Mouse (Mus musculus): ENCODE results near the gene Lrmp. TPM values are rescaled to one million over a fixed set of nuclear protein-coding genes. Genes with fewer than 3 reads are reported as not detected.

Gene Lrmp
- total and polyA plus RNA-seq, 3 experiments = 64.3 to 70.1 TPM; not detected in 1

DNA sequence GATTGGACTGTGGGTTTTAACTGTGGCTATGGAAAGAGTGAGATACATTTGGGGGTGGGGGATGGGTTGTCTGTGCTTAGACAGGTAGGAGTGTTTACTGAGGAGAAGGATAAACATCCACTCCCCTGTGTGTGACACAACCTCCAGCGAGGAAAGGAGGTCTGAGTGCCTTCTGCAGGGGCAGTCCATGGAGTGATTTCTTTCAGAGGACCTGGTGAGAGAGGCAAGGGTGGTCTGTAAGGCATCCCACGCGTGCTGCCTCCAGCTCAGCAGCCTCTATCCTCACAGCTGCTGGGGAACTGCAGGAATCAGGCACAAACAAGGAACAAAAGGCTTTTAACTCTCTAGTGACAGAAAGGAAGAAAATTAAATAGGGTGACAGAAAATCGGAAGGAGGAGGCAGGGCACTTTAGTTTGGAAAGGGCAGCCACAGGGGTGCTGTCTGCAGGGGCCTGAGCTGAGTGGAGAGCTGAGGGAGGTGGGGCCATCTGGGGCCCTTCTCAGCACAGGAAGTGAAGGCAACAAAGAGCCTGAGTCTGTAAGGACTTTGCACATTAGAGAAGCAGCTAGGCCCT, 732 bp downstream of the Lrmp start:
- peak overlapping the region; percentile 64; the same call in 1 of the 2 replicates for H3K27ac ChIP-seq (ENCODE audit: control insufficient read depth, low read depth, low read length)
- H3K9me3 ChIP-seq (replicated peaks; ENCODE audit: insufficient read depth, low read length) = no peaks in the 10 kb centered on the region
- no peak for TF ChIP-seq TBP (IDR thresholded peaks at IDR 0.05; ENCODE audit: low read depth, low read length)
- no peak for TF ChIP-seq CTCF (IDR thresholded peaks at IDR 0.05 in 2 of 3, conservative IDR thresholded peaks at IDR 0.05 in 1 of 3; ENCODE audit: control insufficient read depth in 1 of 3, insufficient read depth in 1 of 3, low read depth in 2 of 3, low read length in 3 of 3, poor library complexity in 1 of 3, severe bottlenecking in 1 of 3)
- TF ChIP-seq EP300 (IDR thresholded peaks at IDR 0.05; ENCODE audit: low read depth in 1 of 2, low read length in 2 of 2) = no peak
- no peak for TF ChIP-seq MXI1 (IDR thresholded peaks at IDR 0.05; ENCODE audit: low read depth, low read length)
- TF ChIP-seq POLR2AphosphoS5 (IDR thresholded peaks at IDR 0.05; ENCODE audit: borderline replicate concordance, low read depth, low read length) = no peak
- TF ChIP-seq TCF12 (IDR thresholded peaks at IDR 0.05; ENCODE audit: low read depth, low read length) = no peak
- TF ChIP-seq POLR2A (IDR thresholded peaks at IDR 0.05; ENCODE audit: control insufficient read depth in 1 of 2, insufficient read depth in 1 of 2, low read depth in 1 of 2, low read length in 2 of 2, poor library complexity in 1 of 2) = no peak
- no peak for TF ChIP-seq NELFE (IDR thresholded peaks at IDR 0.05; ENCODE audit: low read depth, low read length)
- TF ChIP-seq CHD2 (IDR thresholded peaks at IDR 0.05; ENCODE audit: low read length) = no peak
- no peak for TF ChIP-seq MYB (IDR thresholded peaks at IDR 0.05; ENCODE audit: low read depth, low read length)
- DNase-seq (ENCODE audit: low read depth, low spot score) = no peak
- peaks cover 0 to 10% of the 10 kb centered on the region in 2 experiments; a peak in 2 of 4 replicates for H3K36me3 ChIP-seq (ENCODE audit: control insufficient read depth in 1 of 2, insufficient read depth in 2 of 2, low read length in 2 of 2)
- no peak overlapping the region for H3K4me3 ChIP-seq (ENCODE audit: control insufficient read depth in 1 of 2, insufficient read depth in 1 of 2, low read depth in 2 of 2, low read length in 2 of 2)
- H3K9ac ChIP-seq (ENCODE audit: control insufficient read depth, low read depth, low read length, poor library complexity, severe bottlenecking) = no peak overlapping the region
- no peaks in the 10 kb centered on the region for H3K27me3 ChIP-seq (ENCODE audit: control insufficient read depth in 1 of 2, insufficient read depth in 2 of 2, low read length in 2 of 2)
- H3K79me2 ChIP-seq (ENCODE audit: control insufficient read depth, insufficient read depth, low read length, poor library complexity) = no peaks in the 10 kb centered on the region; the same call in 1 of the 2 replicates
- peaks cover 0 to 12% of the 10 kb centered on the region in 2 experiments; a peak in 2 of 4 replicates for H3K4me1 ChIP-seq (ENCODE audit: control insufficient read depth in 1 of 2, insufficient read depth in 2 of 2, low read length in 2 of 2)

DNA sequence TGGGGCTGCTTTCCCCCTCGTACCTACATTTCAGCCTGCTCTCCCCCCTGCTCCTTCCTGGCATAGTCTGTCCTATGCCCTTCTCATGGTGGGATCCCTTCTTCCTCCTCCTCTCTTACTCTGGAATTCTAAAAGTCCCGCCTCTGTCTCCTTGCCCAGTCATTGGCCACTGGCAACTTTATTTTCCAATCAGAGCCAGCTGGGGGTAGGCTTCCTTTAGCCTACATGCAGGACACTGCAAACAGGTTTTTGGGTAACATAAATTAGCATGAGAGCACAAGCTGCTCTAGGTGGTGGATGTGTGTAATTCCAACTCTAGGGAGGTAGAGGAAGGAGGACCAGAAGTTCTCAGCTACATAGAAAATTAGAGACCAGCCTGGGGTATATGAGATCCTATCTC, 4.6 kb downstream of the Lrmp start:
- Histone ChIP-seq H3K4me1 (ENCODE audit: control insufficient read depth in 1 of 2, insufficient read depth in 2 of 2, low read length in 2 of 2) (peaks cover 5 to 24% of the 10 kb centered on the region in 2 experiments), H3K27me3 (ENCODE audit: control insufficient read depth in 1 of 2, insufficient read depth in 2 of 2, low read length in 2 of 2) (no peaks in the 10 kb centered on the region), H3K4me3 (ENCODE audit: control insufficient read depth in 1 of 2, insufficient read depth in 1 of 2, low read depth in 2 of 2, low read length in 2 of 2) (no peak overlapping the region), H3K9ac (ENCODE audit: control insufficient read depth, low read depth, low read length, poor library complexity, severe bottlenecking) (no peak overlapping the region), H3K9me3 (replicated peaks; ENCODE audit: insufficient read depth, low read length) (no peaks in the 10 kb centered on the region), H3K27ac (ENCODE audit: control insufficient read depth, low read depth, low read length) (no peak overlapping the region; the same call in 1 of the 2 replicates), H3K79me2 (ENCODE audit: control insufficient read depth, insufficient read depth, low read length, poor library complexity) (peaks cover 18% of the 10 kb centered on the region), H3K36me3 (ENCODE audit: control insufficient read depth in 1 of 2, insufficient read depth in 2 of 2, low read length in 2 of 2) (peaks cover 0 to 29% of the 10 kb centered on the region in 2 experiments; a peak in 2 of 4 replicates)
- no peak for DNase-seq (ENCODE audit: low read depth, low spot score)
- no peak for TF ChIP-seq SMC3 (IDR thresholded peaks at IDR 0.05; ENCODE audit: low read depth, low read length)
- TF ChIP-seq POLR2A (IDR thresholded peaks at IDR 0.05; ENCODE audit: control insufficient read depth in 1 of 2, insufficient read depth in 1 of 2, low read depth in 1 of 2, low read length in 2 of 2, poor library complexity in 1 of 2) = no peak
- no peak for TF ChIP-seq EP300 (IDR thresholded peaks at IDR 0.05; ENCODE audit: low read depth in 1 of 2, low read length in 2 of 2)
- no peak for TF ChIP-seq MYB (IDR thresholded peaks at IDR 0.05; ENCODE audit: low read depth, low read length)
- no peak for TF ChIP-seq ZC3H11A (IDR thresholded peaks at IDR 0.05; ENCODE audit: low read depth, low read length)
- TF ChIP-seq ZNF384 (IDR thresholded peaks at IDR 0.05; ENCODE audit: low read depth, low read length) = no peak
- TF ChIP-seq MAFK (IDR thresholded peaks at IDR 0.05; ENCODE audit: borderline replicate concordance, low read depth, low read length) = no peak
- TF ChIP-seq RAD21 (IDR thresholded peaks at IDR 0.05; ENCODE audit: low read depth, low read length) = no peak
- TF ChIP-seq GATA1 (IDR thresholded peaks at IDR 0.05; ENCODE audit: low read depth, low read length) = no peak
- no peak for TF ChIP-seq ZMIZ1 (IDR thresholded peaks at IDR 0.05; ENCODE audit: low read depth, low read length)
- TF ChIP-seq CTCF (IDR thresholded peaks at IDR 0.05 in 2 of 3, conservative IDR thresholded peaks at IDR 0.05 in 1 of 3; ENCODE audit: control insufficient read depth in 1 of 3, insufficient read depth in 1 of 3, low read depth in 2 of 3, low read length in 3 of 3, poor library complexity in 1 of 3, severe bottlenecking in 1 of 3) = no peak
- no peak for TF ChIP-seq MAZ (IDR thresholded peaks at IDR 0.05; ENCODE audit: low read depth, low read length)
- no peak for TF ChIP-seq TBP (IDR thresholded peaks at IDR 0.05; ENCODE audit: low read depth, low read length)
- no peak for TF ChIP-seq MYC (IDR thresholded peaks at IDR 0.05; ENCODE audit: low read depth, low read length)
- no peak for TF ChIP-seq MAX (IDR thresholded peaks at IDR 0.05; ENCODE audit: low read length)
- no peak for TF ChIP-seq HCFC1 (IDR thresholded peaks at IDR 0.05; ENCODE audit: low read depth, low read length)
- no peak for TF ChIP-seq NRF1 (IDR thresholded peaks at IDR 0.05; ENCODE audit: insufficient read depth, low read depth, low read length, poor library complexity, severe bottlenecking)

All from MEL (cell line).